Mouse (Mus musculus) hindbrain, embryonic 15.5 days (tissue): ENCODE data around the gene Ceacam14. TPM values are rescaled to one million over a fixed set of nuclear protein-coding genes. Genes with fewer than 3 reads are reported as not detected.

Experiments used
- ATAC-seq: fragments of 200-750 bp; cut with Nextera tagmentation; 2 replicates; pipeline ENCODE4 v1.8.0; 2017; ENCODE audit warnings: low read depth, moderate number of reproducible peaks, moderate TSS enrichment; ENCODE audit not compliant: low FRiP score
- H3K27ac ChIP-seq: fragments of 300-500 bp; sonication (generic); replicated peaks from 2 replicates; pipeline ENCODE4 v1.5.1; 2015; ENCODE audit warnings: mild to moderate bottlenecking, inconsistent platforms
- H3K27me3 ChIP-seq: fragments of 300-500 bp; sonication (generic); 2 replicates; pipeline ENCODE4 v1.6.1; 2015; ENCODE audit warnings: control low read depth, inconsistent platforms
- H3K36me3 ChIP-seq: fragments of 300-500 bp; sonication (generic); 2 replicates; pipeline ENCODE4 v1.6.1; 2015; ENCODE audit warnings: control low read depth, inconsistent platforms
- H3K4me1 ChIP-seq: fragments of 300-500 bp; sonication (generic); replicated peaks from 2 replicates; pipeline ENCODE4 v1.6.1; 2015; ENCODE audit warnings: control low read depth, inconsistent platforms
- H3K4me2 ChIP-seq: fragments of 300-500 bp; sonication (generic); 2 replicates; pipeline ENCODE4 v1.6.1; 2015; ENCODE audit warnings: moderate library complexity, mild to moderate bottlenecking, inconsistent platforms
- H3K4me3 ChIP-seq: fragments of 300-500 bp; sonication (generic); 2 replicates; pipeline ENCODE4 v1.5.1; 2015; ENCODE audit warnings: mild to moderate bottlenecking, inconsistent platforms
- H3K9ac ChIP-seq: fragments of 300-500 bp; sonication (generic); 2 replicates; pipeline ENCODE4 v1.6.1; 2015; ENCODE audit warnings: inconsistent platforms
- H3K9me3 ChIP-seq: fragments of 300-500 bp; sonication (generic); 2 replicates; pipeline ENCODE4 v1.6.1; 2016; ENCODE audit warnings: control low read depth, inconsistent platforms
- WGBS: fragments of 180-500 bp; shearing (Covaris S2); methylation state at CpG from one replicate; pipeline ENCODE4 v1.1.7; 2015; 5-methylcytosine and 5-hydroxymethylcytosine counted together
- polyA plus RNA-seq: library from polyadenylated mRNA; unstranded; fragments of >200 nt; fragmentation: Nextera tagmentation; extraction: Ambion mirVana; gene quantifications from 2 replicates; pipeline ENCODE4 v1.2.1, GENCODE M21; 2015

The Ceacam14 gene
- polyA plus RNA-seq, result not detected in 2 replicates

DNA sequence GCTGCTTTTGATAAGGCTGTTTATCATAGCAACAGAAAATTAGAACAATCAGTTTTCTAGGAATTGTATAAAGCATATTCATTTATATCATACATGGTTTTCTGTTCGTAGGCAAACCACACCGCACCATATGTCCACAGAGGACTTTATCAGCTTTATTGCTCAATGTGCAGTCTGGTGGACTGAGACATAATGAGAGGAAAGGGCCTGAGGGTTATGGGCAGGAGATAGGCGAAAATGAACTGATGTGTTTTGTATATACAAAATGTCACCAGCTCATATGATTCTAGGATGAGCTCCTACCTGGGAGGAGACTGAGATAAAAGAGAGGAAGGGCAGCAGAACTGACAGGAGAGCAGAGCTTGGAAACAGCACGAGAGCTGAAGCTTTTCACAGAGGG lies at the start of gene Ceacam14:
Gene Ceacam14 (plus strand): TSS at position 301 of the 400 bp plus-strand sequence.
- H3K4me3 ChIP-seq, result no peak within 1 kb of the TSS
- H3K4me2 ChIP-seq, result no peak within 1 kb of the TSS
- H3K36me3 ChIP-seq, result no peaks in the 10 kb centered on the region
- H3K27ac ChIP-seq, result no peak within 1 kb of the TSS
- no peak for ATAC-seq
- H3K4me1 ChIP-seq, result no peaks in the 10 kb centered on the region
- WGBS, result 69% methylated on average over 4 of the region's 4 CpGs
- H3K27me3 ChIP-seq, result no peaks in the 10 kb centered on the region
- no peak within 1 kb of the TSS for H3K9ac ChIP-seq
- H3K9me3 ChIP-seq, result peaks cover 31% of the 10 kb centered on the region

Other genes with a start within 250 kb of the Ceacam14 start
- not detected in 2 replicates for gene Ceacam5, start 99.4 kb upstream of the Ceacam14 start, polyA plus RNA-seq
- not detected in 2 replicates for gene Gm5155, start 59.1 kb downstream of the Ceacam14 start, polyA plus RNA-seq
- not detected in 2 replicates for gene Ceacam11, start 159.5 kb downstream of the Ceacam14 start, polyA plus RNA-seq
- gene Ceacam13, start 197.3 kb downstream of the Ceacam14 start, polyA plus RNA-seq, result not detected in 2 replicates